Mouse (Mus musculus) mouse trophoblast stem cell (cell line): ENCODE results near the gene Ptpn7.
"Not testable (repeated sequence)": the region's sequence is repeated elsewhere in the genome, so short reads cannot be mapped to it uniquely, and the experiment has no call there.

Experiments
- in situ Hi-C, 2 experiments: fragments of 300-500 bp; cut with MseI, MboI; formaldehyde crosslinking; loops; 2 replicates in 1 of 2; 3 replicates in 1 of 2; pipeline ENCODE4 v1.15.1; 2025

The Ptpn7 gene

GRCm38 (mm10) chr1:135132473-135132872, at the start of gene Ptpn7:
TSS of gene Ptpn7 (plus strand) at chr1:135132700.
- in situ Hi-C loops, result no loop called here

- in situ Hi-C loops, result no loop called here
Measured at GRCm38 (mm10) chr1:135083465-135083864, 49.0 kb upstream of the Ptpn7 start.

- in situ Hi-C loops, result no loop called here
Measured at GRCm38 (mm10) chr1:135085296-135085871, 47.1 kb upstream of the Ptpn7 start.

GRCm38 (mm10) chr1:135086015-135086414, 46.5 kb upstream of the Ptpn7 start:
- in situ Hi-C loops, result no loop called here

GRCm38 (mm10) chr1:135087414-135087813, 45.1 kb upstream of the Ptpn7 start:
- in situ Hi-C loops, result no loop called here

- in situ Hi-C loops, result no loop called here
Measured at GRCm38 (mm10) chr1:135089626-135090025, 42.9 kb upstream of the Ptpn7 start.

- in situ Hi-C loops, result no loop called here
Measured at GRCm38 (mm10) chr1:135090914-135091313, 41.6 kb upstream of the Ptpn7 start.

- in situ Hi-C loops, result no loop called here
Measured at GRCm38 (mm10) chr1:135094723-135095122, 37.8 kb upstream of the Ptpn7 start.

GRCm38 (mm10) chr1:135095189-135095588, 37.3 kb upstream of the Ptpn7 start:
- in situ Hi-C loops, result no loop called here

GRCm38 (mm10) chr1:135096312-135096711, 36.2 kb upstream of the Ptpn7 start:
- in situ Hi-C loops, result no loop called here

- in situ Hi-C loops, result no loop called here
Measured at GRCm38 (mm10) chr1:135097441-135097840, 35.1 kb upstream of the Ptpn7 start.

GRCm38 (mm10) chr1:135098441-135098840, 34.1 kb upstream of the Ptpn7 start:
- in situ Hi-C loops, result no loop called here

GRCm38 (mm10) chr1:135100400-135100799, 32.1 kb upstream of the Ptpn7 start:
- in situ Hi-C loops, result no loop called here

GRCm38 (mm10) chr1:135105124-135105523, 27.4 kb upstream of the Ptpn7 start, which contains the start of gene Lgr6:
TSS of gene Lgr6 (minus strand) at chr1:135105276.
- in situ Hi-C loops, result loop anchor here (5.0 kb wide), 1 partner anchor 118 kb away; no protein-coding TSS in a partner anchor

- in situ Hi-C loops, result loop anchor here (5.0 kb wide), 1 partner anchor 119 kb away; no protein-coding TSS in a partner anchor
Measured at GRCm38 (mm10) chr1:135105951-135106350, 26.5 kb upstream of the Ptpn7 start.

- in situ Hi-C loops, result loop anchor here (5.0 kb wide), 1 partner anchor 121 kb away; no protein-coding TSS in a partner anchor
Measured at GRCm38 (mm10) chr1:135108611-135109010, 23.9 kb upstream of the Ptpn7 start.

GRCm38 (mm10) chr1:135110075-135110474, 22.4 kb upstream of the Ptpn7 start:
- in situ Hi-C loops, result no loop called here

GRCm38 (mm10) chr1:135111271-135111670, 21.2 kb upstream of the Ptpn7 start:
- in situ Hi-C loops, result not testable (repeated sequence)

GRCm38 (mm10) chr1:135112661-135113060, 19.8 kb upstream of the Ptpn7 start:
- in situ Hi-C loops, result no loop called here

GRCm38 (mm10) chr1:135124573-135125363, 7.7 kb upstream of the Ptpn7 start:
- in situ Hi-C loops, result no loop called here

GRCm38 (mm10) chr1:135125990-135126389, 6.5 kb upstream of the Ptpn7 start:
- in situ Hi-C loops, result no loop called here

- in situ Hi-C loops, result no loop called here
Measured at GRCm38 (mm10) chr1:135126443-135127027, 6.0 kb upstream of the Ptpn7 start.
